Mouse (Mus musculus) cerebellum, adult 18-20 months (tissue): Measurements from ENCODE around the gene Milr1.
"Not testable (repeated sequence)": the region's sequence is repeated elsewhere in the genome, so short reads cannot be mapped to it uniquely, and the experiment has no call there.

Experiments used
- DNase-seq, 2 experiments: peaks; one replicate each; pipeline ENCODE4 v3.0.0; 2021

Gene Milr1

DNA sequence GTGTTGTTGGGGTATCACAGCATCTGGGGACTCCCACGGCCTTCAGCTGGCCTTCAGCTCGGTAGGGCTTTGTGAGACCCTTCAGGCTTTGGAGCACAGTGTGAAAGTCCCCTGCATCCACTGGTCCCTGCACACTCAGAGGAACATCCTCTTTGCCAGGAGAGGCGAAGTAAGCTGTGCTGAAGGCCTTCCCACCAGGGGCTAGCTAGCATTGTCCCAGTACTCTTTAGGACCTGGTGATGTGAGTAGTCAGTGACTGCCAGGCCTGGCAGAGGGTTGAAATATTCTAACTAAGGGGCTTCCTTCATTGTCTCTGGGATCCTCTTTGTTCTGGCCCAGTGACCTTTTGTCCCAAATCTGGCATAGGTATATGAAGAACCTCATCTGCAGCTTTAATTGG, 14.4 kb upstream of the Milr1 start:
- no peak for DNase-seq

DNA sequence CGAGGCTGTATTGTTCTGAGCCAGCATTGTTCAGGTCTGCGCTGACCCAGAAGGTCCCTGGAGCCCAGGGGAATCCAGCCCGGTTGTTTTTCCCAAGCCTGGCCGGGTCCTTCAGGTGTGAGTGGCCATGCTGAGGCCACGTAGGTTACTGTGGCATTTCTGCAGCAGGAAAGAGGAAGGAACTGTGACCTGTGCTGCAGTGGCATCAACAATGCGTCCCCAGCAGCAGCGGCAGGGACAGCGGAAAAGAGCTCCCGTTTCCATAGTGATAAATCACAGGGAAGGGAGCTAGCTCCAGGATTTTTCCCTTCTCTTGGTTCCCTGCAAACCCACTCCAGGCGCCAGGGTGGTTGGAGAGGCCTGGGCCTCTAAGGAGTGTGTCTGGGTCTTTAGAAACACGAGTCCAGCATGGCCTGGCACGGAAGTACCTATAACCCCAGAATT, 13.8 kb upstream of the Milr1 start:
- DNase-seq, result no peak

DNA sequence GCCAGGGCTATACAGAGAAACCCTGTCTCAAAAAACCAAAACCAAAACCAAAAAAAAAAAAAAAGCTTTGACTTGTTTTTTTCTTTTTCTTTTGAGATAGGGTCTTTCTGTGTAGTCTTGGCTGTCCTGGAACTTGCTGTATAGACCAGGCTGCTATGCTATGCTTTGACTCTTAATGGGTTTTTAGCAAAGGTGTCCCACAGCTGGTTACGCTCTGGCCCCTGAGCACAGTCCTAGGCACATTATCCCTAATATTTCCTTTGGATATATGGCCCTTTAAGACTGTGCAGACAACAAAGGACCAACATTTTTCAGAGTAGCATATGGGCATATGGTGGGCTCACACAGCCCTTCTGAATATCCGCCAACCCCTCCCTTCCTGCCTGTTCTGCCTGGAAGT, 11.9 kb upstream of the Milr1 start:
- no peak for DNase-seq

DNA sequence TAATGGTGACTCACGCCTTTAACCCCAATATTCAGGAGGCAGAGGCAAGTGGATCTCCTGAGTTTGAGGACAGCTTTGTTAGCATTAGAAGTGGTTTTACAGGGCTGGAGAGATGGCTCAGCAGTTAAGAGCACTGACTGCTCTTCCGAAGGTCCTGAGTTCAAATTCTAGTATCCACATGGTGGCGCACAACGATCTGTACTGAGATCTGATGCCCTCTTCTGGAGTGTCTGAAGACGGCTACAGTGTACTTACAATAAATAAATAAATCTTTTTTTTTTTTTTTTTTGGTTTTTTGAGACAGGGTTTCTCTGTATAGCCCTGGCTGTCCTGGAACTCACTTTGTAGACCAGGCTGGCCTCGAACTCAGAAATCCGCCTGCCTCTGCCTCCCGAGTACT, 10.3 kb upstream of the Milr1 start:
- not testable (repeated sequence) for DNase-seq

DNA sequence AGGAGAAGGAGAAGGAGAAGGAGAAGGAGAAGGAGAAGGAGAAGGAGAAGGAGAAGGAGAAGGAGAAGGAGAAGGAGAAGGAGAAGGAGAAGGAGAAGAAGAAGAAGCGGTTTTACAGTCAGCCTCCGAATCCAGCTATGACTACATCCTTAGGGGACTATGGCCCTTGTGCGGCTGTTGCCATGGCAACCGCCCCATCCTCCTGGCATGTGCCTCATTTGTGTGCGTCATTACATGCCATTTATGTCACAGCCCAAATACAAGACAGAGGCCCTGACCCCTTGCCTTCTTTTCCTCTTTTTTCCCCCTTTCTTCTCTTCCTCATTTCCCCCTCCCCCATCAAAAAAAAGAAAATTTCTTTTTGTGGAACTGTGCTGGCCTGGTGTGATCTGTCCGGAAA, 9.8 kb upstream of the Milr1 start:
- no peak for DNase-seq

DNA sequence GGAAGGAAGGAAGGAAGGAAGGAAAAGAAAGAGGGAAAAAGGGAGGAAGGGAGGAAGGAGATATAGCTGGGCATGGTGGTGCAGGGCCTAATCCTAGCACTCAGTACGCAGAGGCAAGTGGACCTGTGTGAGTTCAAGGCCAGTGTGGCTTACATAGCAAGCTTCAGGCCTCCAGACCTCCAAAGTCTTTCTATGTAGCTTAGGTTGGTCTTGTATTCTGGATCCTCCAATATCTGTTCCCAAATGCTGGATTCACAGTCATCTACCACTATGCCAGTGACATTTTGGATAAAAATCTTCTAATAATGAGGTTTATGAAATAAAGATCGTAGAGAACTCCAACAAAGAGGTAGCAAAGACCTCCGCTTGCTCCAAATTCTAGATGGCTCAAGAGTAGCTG, 9.2 kb upstream of the Milr1 start:
- DNase-seq, result no peak

DNA sequence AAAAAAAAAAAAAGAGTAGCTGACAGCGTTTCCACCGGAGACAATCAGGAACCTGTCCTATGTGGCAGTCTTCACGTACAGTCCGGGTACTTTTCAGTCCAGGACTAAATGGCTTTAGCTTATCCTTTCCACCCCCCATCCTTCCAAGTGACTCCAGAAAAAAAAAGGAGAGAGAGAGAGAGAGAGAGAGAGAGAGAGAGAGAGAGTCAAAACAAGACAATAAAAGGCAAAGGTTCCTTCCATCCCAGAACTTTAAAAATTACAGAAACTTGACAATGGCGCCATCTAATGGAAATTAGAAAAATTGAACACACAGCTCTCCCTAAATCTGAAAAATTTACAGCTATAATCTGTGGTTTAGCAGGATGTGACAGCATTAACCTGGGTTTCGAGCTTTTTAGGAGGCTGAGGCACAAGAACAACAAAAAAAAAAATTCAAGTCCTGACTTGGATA, 8.6 kb upstream of the Milr1 start:
- no peak for DNase-seq

DNA sequence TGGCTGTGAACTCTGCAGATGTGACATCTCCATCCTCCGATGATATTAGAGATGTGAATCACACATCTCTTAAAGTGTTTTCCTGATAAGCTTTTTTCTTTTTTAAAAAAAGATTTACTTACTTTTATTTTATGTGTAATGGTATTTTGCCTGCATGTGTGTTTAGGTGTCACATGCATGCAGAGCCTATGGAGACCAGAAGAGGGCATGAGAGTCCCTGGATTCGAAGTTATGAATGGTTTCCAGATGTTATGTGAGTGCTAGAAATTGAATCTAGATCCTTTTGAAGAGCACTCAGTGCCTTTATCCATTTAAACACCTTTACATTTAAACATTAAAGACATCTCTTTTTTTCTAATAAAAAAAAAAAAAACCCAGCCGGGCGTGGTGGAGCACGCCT, 6.1 kb upstream of the Milr1 start:
- DNase-seq, result no peak

DNA sequence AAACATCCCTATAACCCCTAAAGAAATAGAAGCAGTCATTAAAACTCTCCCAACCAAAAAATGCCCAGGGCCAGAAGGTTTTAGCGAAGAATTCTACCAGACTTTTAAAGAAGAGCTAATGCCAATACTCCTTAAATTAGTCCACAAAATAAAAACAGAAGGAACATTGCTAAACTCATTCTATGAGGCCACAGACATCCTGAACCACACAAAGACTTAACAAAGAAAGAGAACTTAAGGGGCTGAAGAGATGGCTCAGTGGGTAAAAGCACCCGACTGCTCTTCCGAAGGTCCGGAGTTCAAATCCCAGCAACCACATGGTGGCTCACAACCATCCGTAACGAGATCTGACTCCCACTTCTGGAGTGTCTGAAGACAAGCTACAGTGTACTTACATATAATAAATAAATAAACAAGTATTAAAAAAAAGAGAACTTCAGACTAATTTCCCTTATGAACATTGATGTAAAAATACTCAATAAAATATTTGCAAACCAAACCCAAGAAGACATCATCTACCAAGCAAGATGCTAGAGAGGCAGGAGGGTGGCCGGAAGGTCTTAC, 1.4 kb upstream of the Milr1 start:
- DNase-seq, result not testable (repeated sequence)

DNA sequence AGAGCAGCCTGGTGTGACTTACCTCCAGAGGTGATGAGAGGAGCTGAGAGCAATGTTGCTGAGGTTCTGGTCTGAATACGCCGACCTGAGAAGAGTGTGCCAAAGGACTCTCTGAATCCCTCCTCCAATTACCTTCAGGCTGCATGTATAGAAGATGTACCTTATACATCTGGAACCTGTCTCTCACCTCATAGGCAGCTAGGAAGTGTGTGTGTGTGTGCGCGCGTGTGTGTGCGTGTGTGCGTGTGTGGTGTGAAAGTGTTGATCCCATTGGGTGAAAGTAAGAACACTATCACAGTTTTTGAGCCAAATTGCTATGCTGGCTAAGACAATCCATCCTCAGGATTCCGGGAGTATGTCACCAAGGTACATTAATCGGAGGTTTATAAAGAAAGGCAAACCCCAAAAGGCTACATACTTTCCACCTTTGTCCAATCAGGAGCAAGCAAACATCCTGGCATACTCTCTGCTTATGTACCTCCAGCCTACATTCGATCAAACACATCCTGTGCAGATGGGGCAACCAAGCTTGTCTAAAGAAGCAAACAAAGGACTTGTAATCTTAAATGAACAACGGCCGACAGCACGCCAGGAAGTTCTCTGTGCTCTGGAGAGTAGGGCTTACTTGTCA, 790 bp upstream of the Milr1 start, which contains the start of gene Pecam1:
Gene Pecam1 (minus strand): TSS at position 508 of the 631 bp plus-strand sequence.
- no peak for DNase-seq

DNA sequence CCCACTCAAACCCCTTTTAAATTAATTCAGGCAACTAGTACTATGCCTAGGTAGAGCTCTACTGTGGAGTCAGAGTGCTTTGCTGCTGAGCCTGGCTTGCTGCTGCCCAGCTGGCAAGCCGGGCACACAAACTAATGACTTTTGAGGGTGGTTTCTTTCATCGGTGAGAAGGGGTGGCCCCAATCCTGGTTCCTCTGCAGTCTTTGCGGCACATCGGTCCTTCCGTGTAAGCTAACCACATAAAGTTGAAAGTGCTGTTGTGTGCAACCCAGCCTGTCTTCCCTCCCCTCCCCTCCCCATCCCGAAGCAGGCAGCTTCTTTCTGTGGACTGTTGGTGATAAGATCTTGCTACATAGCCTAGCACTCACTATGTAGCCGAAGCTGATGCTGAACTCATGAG, 1.1 kb downstream of the Milr1 start:
- DNase-seq, result no peak

DNA sequence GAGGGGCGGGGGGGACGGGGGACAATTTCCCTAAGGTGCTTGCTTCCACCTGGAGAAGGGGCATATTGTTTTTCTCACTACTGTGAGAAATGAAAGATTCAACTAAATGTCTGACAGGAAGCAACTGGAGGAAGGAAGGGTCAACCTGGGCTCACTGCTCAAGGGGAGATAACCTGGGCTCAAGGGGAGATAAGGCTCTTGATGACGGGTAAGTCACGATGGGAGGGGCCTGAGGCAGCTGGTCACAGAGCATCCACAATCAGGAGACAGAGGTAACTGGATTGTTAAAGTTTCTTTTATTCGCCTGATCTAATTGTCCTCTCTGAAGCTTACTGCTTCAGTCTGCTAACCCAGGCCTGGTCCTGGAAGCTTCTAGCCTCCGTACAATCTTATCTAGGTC, 2.3 kb downstream of the Milr1 start:
- no peak for DNase-seq

DNA sequence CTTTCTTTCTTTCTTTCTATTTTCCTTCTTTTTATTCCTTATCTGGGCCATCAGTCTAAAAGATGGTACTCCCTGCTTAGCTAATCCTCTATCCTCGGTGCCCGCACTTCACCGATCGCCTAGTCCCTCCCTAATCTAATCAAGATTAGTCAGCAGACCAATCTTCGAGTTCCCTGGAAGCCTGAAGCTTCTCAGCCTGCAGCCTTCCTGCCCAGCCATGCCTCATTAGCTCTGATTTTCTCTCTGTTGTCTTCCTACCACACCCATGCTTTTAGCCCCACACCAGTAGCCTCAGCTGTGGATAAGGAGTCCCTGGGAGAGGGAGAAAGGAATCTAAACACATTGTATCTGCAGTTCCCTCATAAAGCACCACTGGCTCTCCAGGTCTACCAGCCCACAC, 4.6 kb downstream of the Milr1 start:
- no peak for DNase-seq

DNA sequence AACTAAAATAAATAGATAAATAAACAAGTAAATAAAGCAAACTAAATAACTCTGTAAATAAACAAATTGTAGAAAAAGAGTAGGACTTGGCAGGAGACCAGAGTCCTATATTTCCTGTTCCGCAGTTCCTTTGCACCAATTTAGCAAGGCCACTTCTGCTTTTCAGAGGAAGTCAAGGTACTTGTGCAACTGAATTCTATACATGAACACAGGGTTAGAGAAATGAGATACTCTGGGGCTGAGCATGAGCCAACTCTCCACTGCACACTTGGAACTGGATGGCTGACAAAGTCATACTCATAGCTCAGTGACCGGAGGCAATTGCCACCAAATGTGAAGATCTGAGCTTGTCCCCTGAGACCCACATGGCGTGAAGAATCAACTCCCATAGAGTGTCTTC, 8.0 kb downstream of the Milr1 start:
- no peak for DNase-seq

DNA sequence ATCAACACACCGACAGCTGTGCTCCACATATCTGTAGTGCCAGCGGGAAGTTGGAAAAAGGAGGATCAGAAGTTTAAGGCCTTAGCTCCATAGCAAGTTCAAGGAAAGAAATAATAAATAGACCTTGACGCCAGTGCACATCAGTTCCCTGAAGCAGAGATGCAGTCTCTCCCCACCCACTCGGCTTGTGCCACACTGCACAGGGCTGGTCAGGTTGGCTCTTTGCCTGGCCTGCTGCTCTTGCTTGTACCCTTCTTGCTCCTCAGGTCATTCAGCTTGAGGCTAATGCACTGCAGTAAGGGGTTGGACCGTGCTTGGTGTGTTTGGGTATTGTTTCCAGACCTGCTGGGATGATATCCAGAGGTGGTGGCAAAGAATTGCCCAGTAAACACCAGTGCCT, 9.5 kb downstream of the Milr1 start:
- no peak for DNase-seq

DNA sequence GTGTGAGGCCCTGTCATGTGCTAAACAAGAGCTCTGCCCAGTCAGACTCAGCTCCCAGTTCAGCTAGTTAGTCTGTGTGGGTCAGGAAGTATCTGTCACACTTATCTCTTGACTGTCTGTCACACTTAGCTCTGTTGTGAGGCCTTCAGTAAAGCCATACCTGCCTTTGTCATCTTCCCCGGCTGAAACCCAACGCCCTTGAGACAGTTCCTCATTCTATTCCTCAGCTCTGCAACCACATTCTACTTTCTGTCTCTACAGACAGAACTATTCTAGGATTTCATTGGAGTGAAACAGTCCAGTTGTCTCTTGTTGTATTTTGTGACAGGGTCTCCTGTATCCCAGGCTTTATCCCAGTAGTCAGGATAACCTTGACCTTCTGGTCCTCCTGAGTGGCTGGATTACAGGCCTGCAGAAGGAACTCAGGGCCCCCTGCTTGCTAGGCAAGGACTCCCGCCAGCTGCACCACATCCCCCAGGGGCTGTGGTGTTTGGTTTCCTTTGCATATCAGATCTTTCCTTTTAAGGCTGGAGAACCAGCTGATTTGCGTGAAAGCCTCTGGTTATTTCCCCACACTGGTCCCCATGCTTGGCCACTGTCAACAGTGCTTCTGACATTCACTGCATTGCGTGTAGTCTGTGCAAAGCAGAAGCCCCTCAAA, 11.2 kb downstream of the Milr1 start:
- DNase-seq, result no peak

DNA sequence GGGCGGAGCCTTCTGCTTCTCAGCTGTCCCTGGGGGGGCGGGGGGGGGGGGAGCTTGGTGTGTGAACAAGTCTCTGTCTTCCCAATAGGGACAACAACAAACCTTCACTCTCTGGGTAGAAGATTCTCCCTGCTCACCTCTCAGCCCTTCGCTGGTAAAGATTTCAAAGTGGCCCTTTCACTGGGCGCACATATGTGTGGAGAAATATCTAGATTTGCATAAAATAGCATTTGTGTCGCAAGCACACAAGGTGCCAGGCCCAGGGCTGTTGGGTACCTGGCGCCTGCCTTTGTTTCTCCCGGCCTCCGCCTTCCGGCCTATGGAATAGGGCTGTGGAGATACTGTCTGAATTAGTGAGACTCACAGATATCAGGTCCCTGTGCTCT, 11.8 kb downstream of the Milr1 start:
- DNase-seq, result no peak

DNA sequence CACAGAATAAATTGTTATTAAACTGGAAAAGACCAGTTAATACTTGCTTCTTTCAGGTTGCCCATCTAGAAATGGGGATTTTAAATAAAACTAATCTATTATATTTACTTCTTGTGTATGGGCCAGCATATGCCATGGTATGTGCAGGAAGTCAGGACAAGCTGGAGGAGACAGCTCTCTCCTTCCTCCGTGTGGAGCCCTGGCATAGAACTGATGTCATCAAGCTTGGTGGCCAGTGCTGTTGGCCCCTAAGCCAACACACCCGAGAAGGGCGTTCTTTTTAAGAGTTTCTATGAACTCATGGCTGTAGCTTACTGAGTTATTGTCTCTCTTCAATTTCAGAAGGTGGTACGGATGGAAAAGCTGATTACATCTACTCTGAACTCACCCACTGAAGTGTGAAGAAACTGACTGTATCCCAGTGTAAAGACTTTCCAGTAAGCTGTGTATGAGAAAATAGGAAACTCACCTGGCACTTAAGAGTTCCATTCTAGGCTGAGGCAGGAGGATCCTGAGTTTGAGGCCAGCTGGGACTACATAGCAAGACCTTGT, 15.7 kb downstream of the Milr1 start:
- no peak for DNase-seq

DNA sequence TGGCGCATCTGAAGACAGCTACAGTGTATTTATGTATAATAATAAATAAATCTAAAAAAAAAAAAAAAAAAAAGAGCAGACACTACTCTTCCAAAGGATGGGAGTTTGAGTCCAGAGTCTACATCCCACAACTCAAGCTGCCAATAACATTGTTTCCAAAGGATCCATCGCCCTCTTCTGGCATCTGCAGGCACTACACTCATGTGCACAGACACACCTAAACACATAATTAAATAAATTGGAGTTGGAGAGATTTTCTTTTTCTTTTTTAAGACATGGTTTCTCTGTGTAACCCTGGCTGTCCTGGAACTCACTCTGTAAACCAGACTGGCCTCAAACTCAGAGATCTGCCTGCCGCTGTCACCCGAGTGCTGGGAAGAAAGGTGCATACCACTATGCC, 16.5 kb downstream of the Milr1 start:
- no peak for DNase-seq

DNA sequence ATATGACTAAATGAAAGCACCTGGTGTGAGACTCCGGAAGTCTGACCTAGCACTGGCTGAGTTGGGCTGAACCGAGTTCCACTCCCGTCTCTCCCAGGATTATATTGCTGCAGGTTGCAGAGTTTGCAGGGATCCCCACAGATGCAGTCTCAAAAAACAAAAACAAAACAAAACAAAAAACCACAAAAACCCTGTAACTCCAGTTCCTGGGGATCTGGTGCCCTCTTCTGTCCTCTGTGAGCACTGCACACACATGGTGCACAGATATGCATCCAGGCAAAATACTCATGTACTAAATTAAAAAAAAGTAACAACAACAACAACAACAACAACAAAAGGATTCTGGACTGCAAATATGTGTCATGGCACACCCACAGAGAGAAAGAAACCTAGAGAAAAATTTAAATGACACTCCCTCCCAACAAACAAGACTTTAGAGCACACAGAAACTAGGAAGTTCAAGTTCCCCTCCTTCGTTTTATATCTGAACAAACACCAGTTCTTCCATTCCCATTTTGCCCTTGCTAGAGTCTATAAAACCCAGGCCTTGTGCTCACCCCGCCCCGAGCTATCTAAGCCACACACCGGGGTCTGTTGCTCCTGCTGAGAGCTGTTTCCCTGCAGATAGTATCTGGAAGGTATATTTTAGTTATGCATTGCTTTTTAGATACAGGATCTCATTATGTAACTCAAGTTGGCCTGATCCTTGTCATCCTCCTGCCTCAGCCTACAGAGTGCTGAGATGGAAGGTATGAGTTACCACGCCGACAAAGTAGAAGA, 19.4 kb downstream of the Milr1 start:
- no peak for DNase-seq

DNA sequence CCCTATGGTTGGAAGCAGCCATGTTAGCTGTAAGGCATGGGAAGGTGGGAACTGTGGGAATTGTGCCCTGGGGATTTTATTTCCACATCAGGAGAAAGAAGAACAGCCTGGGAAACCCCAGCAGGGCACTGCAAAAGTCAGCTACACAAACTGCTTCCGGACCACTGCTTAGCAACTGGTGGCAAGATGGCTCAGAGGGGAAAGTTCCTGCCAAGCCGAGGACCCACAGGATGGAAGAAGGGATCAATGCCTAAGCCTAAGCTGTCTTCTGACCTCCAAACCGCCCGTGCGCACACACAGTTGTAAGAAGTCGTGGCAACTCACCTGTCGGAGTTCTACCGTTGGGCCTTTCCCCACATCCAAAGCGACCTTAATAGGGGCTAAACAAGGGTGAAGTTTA, 22.0 kb downstream of the Milr1 start:
- no peak for DNase-seq

DNA sequence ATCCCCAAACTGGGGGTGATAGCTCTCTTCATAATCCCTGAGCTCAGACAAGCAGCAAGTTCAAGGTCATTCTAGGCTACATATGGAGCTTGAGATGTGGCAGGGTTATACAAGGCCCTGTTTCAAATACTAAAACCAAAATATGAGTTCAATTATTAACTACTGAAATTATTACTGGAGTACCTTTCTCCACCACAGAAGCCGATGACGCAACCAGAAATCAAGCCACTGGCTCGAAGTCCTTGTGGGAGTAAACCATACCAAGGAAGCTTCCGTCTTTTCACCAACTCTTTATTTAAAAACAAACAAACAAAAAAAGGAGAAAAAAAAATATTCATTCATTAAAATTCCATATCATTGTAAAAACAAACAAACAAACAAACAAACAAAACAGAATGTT, 25.9 kb downstream of the Milr1 start:
- DNase-seq, result no peak

DNA sequence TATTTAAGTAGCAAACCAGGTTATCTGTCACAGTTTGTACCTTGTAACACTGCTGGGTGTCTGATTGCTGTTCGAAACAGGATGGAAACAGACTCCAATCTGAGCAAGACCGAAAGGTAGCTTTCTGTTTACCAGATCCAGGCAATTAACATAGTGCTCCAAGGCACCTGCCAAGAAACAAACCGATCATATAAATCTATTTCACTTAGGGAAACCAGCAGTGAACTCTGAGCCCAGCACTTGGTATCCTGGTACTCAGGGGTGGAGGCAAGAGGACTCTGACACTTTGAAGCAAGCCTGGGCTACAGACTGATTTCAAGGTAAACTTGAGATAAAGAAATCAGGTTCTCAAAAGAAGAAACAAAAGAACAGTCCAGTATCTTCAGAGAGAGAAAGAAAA, 26.4 kb downstream of the Milr1 start:
- no peak for DNase-seq

DNA sequence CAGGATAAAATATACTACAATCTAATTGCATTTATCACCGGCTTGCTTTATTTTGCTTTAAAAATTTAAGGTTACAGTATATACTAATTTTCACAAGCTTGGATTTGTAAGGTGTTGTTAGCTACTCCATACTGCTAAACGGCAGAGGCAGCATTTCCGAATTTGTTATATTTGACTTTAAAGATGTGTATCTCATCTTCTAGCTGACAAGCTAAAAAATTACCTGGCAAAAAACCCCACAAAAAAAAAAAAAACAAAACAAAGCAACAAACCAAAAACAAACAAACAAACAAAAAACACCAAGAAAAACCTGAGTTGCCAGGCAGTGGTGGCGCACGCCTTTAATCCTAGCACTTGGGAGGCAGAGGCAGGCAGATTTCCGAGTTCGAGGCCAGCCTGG, 27.1 kb downstream of the Milr1 start:
- DNase-seq, result no peak
